Mouse (Mus musculus) embryonic fibroblast, embryonic 13.5 days (primary cell): ENCODE measurements around the gene 1190005I06Rik.

Experiments used
- CTCF ChIP-seq: IDR thresholded peaks from 2 replicates; pipeline ENCODE4 v1.5.1; 2011; ENCODE audit warnings: mild to moderate bottlenecking, control low read depth, low read length, moderate library complexity, borderline replicate concordance; ENCODE audit not compliant: insufficient read depth
- POLR2A ChIP-seq: IDR thresholded peaks from 2 replicates; pipeline ENCODE4 v1.6.1; 2011; ENCODE audit warnings: low read depth, mild to moderate bottlenecking, control low read depth, low read length, moderate library complexity

- TF ChIP-seq CTCF: 0 out of 2 replicates have a peak, but pooled peaks have one; percentile 18
- no peak for TF ChIP-seq POLR2A
Observed at GRCm38 (mm10) chr8:120618110-120618509, 29.3 kb downstream of the 1190005I06Rik start.
